Mouse (Mus musculus) liver, embryonic 14.5 days (tissue): ENCODE data around the gene Slc9b2. TPM values are rescaled to one million over a fixed set of nuclear protein-coding genes. Genes with fewer than 3 reads are reported as not detected.

Experiments used
- ATAC-seq: fragments of 200-750 bp; cut with Nextera tagmentation; 2 replicates; pipeline ENCODE4 v1.8.0; 2017; ENCODE audit warnings: moderate number of reproducible peaks, mild to moderate bottlenecking, moderate library complexity; ENCODE audit not compliant: insufficient read depth
- DNase-seq, 3 experiments: peaks; one replicate each; pipeline ENCODE4 v3.0.0-alpha.2; 2012 to 2013; ENCODE audit warnings: low read depth in 3 of 3, low spot score in 3 of 3
- H3K27ac ChIP-seq: fragments of 300-500 bp; sonication (generic); 2 replicates; pipeline ENCODE4 v1.5.1; 2014; ENCODE audit warnings: moderate library complexity, mild to moderate bottlenecking, control low read depth, inconsistent platforms
- H3K27me3 ChIP-seq: fragments of 300-500 bp; sonication (generic); 2 replicates; pipeline ENCODE4 v1.6.1; 2014; ENCODE audit warnings: mild to moderate bottlenecking, low read length, moderate library complexity; ENCODE audit not compliant: control insufficient read depth, insufficient read depth
- H3K36me3 ChIP-seq: fragments of 300-500 bp; sonication (generic); replicated peaks from 2 replicates; pipeline ENCODE4 v1.6.1; 2014; ENCODE audit warnings: low read depth; ENCODE audit not compliant: control insufficient read depth, insufficient read depth
- H3K4me1 ChIP-seq, 2 experiments: fragments of 200-500 bp in 1 of 2; fragments of 300-500 bp in 1 of 2; sonication (generic) in 1 of 2; replicated peaks; 2 replicates each; pipeline ENCODE4 v1.6.1; 2012 to 2014; ENCODE audit warnings: antibody characterized with exemption in 1 of 2, inconsistent platforms in 1 of 2, low read length in 1 of 2; ENCODE audit not compliant: control insufficient read depth in 2 of 2, insufficient read depth in 2 of 2
- H3K4me2 ChIP-seq: fragments of 300-500 bp; sonication (generic); 2 replicates; pipeline ENCODE4 v1.6.1; 2014; ENCODE audit warnings: low read depth, mild to moderate bottlenecking, control low read depth, moderate library complexity
- H3K4me3 ChIP-seq, 2 experiments: fragments of 200-500 bp in 1 of 2; fragments of 300-500 bp in 1 of 2; sonication (generic) in 1 of 2; 2 replicates each; pipeline ENCODE4 v1.5.1; 2012 to 2014; ENCODE audit warnings: low read depth in 2 of 2, low read length in 2 of 2, mild to moderate bottlenecking in 2 of 2, control low read depth in 1 of 2, inconsistent platforms in 1 of 2, moderate library complexity in 1 of 2; ENCODE audit not compliant: insufficient read depth in 1 of 2
- H3K9ac ChIP-seq: fragments of 300-500 bp; sonication (generic); replicated peaks from 2 replicates; pipeline ENCODE4 v1.6.1; 2014; ENCODE audit warnings: mild to moderate bottlenecking, control low read depth, moderate library complexity
- H3K9me3 ChIP-seq: fragments of 300-500 bp; sonication (generic); 2 replicates; pipeline ENCODE4 v1.6.1; 2016; ENCODE audit warnings: low read length, mixed read lengths; ENCODE audit not compliant: control insufficient read depth
- CTCF ChIP-seq: IDR thresholded peaks from 2 replicates; pipeline ENCODE4 v1.5.1; 2016; ENCODE audit warnings: antibody characterized with exemption, low read depth, control low read depth
- EP300 ChIP-seq: IDR thresholded peaks from 2 replicates; pipeline ENCODE4 v1.6.1; 2016; ENCODE audit warnings: antibody characterized with exemption, low read depth
- WGBS: fragments of 180-500 bp; shearing (Covaris S2); extraction: QIAGEN DNeasy Blood & Tissue Kit; methylation state at CpG from one replicate; pipeline ENCODE4 v1.1.7; 2014; ENCODE audit not compliant: insufficient replicate concordance; 5-methylcytosine and 5-hydroxymethylcytosine counted together
- polyA plus RNA-seq, 2 experiments: library from polyadenylated mRNA; depleted of rRNA in 1 of 2; stranded (reverse) in 1 of 2; unstranded in 1 of 2; fragments of >200 nt; fragmentation: Nextera tagmentation in 1 of 2; extraction: Ambion mirVana in 1 of 2; gene quantifications; 2 replicates each; pipeline versions ENCODE4 v1.2.1 to v1.2.3; 2012 to 2014

Gene Slc9b2
- polyA plus RNA-seq, 2 experiments: 0.02 to 0.22 TPM

DNA sequence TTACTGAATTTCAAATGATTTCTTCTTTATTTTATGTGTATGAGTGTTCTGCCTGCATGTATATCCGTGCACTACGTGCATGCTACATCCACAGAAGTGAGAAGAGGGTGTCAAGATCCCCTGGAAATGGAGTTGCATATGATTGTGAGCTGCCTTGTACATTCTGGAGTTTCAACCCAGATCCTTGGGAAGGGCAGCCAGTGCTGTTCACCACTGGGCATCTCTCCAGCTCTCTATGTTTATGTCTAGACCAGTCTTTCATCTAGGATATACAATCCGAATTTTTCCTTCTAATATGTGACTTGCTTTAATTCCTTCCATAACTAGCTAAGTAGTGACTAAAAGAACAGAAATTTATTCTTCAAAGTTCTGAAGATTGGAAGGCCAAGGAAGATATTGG lies 68.3 kb downstream of the Slc9b2 start:
- H3K4me1 ChIP-seq: no peaks in the 10 kb centered on the region
- 55% methylated on average over 3 of the region's 3 CpGs for WGBS
- no peak overlapping the region for H3K27ac ChIP-seq
- H3K27me3 ChIP-seq: no peaks in the 10 kb centered on the region
- no peak overlapping the region for H3K4me3 ChIP-seq
- TF ChIP-seq EP300 (no peak), CTCF (no peak)
- DNase-seq (no peak), ATAC-seq (no peak)
- no peaks in the 10 kb centered on the region for H3K9me3 ChIP-seq
- H3K4me2 ChIP-seq: no peak overlapping the region
- no peak overlapping the region for H3K9ac ChIP-seq
- no peaks in the 10 kb centered on the region for H3K36me3 ChIP-seq

DNA sequence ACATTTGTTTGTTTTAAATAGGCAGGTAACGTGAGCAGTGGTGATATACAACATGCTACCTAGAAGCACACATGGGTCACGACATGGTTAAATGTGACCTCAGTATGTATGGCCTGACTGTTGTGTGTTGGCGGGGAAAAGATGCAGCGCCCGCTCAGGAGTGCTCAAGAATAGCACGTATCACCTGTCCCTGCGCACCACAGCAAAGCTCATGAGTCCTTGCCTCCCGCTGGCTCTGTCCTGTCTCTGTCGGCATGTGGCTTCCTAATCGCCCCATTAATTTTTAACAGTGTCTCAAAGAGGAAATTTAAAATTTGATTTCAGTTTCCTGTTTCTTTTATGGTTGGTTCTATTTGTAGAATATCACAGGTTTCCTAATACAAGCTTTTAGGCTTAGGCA lies 69.9 kb downstream of the Slc9b2 start:
- TF ChIP-seq EP300 (no peak), CTCF (no peak)
- no peak for DNase-seq
- H3K4me2 ChIP-seq: no peak overlapping the region
- H3K27ac ChIP-seq: no peak overlapping the region
- no peaks in the 10 kb centered on the region for H3K9me3 ChIP-seq
- H3K36me3 ChIP-seq: no peaks in the 10 kb centered on the region
- no peaks in the 10 kb centered on the region for H3K4me1 ChIP-seq
- no peaks in the 10 kb centered on the region for H3K27me3 ChIP-seq
- WGBS: 66% methylated on average over 10 of the region's 10 CpGs
- H3K9ac ChIP-seq: no peak overlapping the region
- no peak for ATAC-seq
- no peak overlapping the region for H3K4me3 ChIP-seq

- ATAC-seq (no peak), DNase-seq (no peak)
- H3K9ac ChIP-seq: no peak overlapping the region
- 65% methylated on average over 4 of the region's 4 CpGs for WGBS
- H3K4me1 ChIP-seq: no peaks in the 10 kb centered on the region
- no peak overlapping the region for H3K4me2 ChIP-seq
- no peak overlapping the region for H3K4me3 ChIP-seq
- no peak for TF ChIP-seq CTCF
- H3K9me3 ChIP-seq: no peaks in the 10 kb centered on the region
- H3K27ac ChIP-seq: no peak overlapping the region
- no peaks in the 10 kb centered on the region for H3K36me3 ChIP-seq
- H3K27me3 ChIP-seq: no peaks in the 10 kb centered on the region
Observed at GRCm38 (mm10) chr3:135379868-135380267, 72.4 kb downstream of the Slc9b2 start.

DNA sequence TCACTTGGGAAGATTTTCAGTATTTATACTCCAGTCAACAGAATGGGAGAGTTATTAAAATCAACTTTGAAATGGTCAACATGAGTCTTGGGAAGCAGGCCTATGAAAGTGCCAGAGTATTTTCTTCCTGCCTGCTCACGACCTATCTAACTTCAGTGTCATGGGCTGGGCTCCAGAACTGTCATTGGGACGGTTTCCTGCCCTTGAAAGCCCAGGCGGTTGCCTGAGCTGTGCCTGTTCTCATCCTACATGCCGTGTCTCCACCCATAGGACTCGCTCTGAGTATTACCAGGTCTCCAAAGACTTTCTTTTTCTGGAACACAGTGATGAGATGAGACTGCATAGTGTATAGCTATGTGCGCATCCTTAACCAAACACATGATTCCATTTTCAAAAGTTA lies 85.7 kb downstream of the Slc9b2 start:
- no peak for ATAC-seq
- TF ChIP-seq CTCF (no peak), EP300 (no peak)

More for the DNA sequence above, 85.7 kb downstream of the Slc9b2 start:
- Histone ChIP-seq H3K27ac (no peak overlapping the region), H3K4me2 (no peak overlapping the region), H3K36me3 (no peaks in the 10 kb centered on the region), H3K27me3 (no peaks in the 10 kb centered on the region), H3K9me3 (no peaks in the 10 kb centered on the region), H3K9ac (no peak overlapping the region), H3K4me3 (no peak overlapping the region), H3K4me1 (peaks cover 0 to 2% of the 10 kb centered on the region in 2 experiments; a peak in 1 of 4 replicates)
- DNase-seq: no peak
- 51% methylated on average over 6 of the region's 6 CpGs for WGBS

Other genes with a start within 250 kb of the Slc9b2 start
- 9.2 and 24.2 TPM in 2 replicates for gene Cenpe, start 95.2 kb upstream of the Slc9b2 start, polyA plus RNA-seq (2012; rRNA removed)
- gene Cenpe, start 95.2 kb upstream of the Slc9b2 start, polyA plus RNA-seq (2014; fragmentation: Nextera tagmentation; extraction: Ambion mirVana): 22.0 and 22.9 TPM in 2 replicates
- 0.14 and 0.26 TPM in 2 replicates for gene Bdh2, start 26.5 kb upstream of the Slc9b2 start, polyA plus RNA-seq (2012; rRNA removed)
- 0.41 and 0.61 TPM in 2 replicates for gene Bdh2, start 26.5 kb upstream of the Slc9b2 start, polyA plus RNA-seq (2014; fragmentation: Nextera tagmentation; extraction: Ambion mirVana)
- 0.03 TPM in 2 replicates for gene Slc9b1, start 40.3 kb downstream of the Slc9b2 start, polyA plus RNA-seq (2012; rRNA removed)
- not detected in 2 replicates for gene Slc9b1, start 40.3 kb downstream of the Slc9b2 start, polyA plus RNA-seq (2014; fragmentation: Nextera tagmentation; extraction: Ambion mirVana)
- 10.3 and 16.5 TPM in 2 replicates for gene Cisd2, start 116.2 kb downstream of the Slc9b2 start, polyA plus RNA-seq (2012; rRNA removed)
- gene Cisd2, start 116.2 kb downstream of the Slc9b2 start, polyA plus RNA-seq (2014; fragmentation: Nextera tagmentation; extraction: Ambion mirVana): 22.3 and 23.8 TPM in 2 replicates
- gene Ube2d3, start 130.4 kb downstream of the Slc9b2 start, polyA plus RNA-seq (2012; rRNA removed): 104 and 112 TPM in 2 replicates
- 246 and 266 TPM in 2 replicates for gene Ube2d3, start 130.4 kb downstream of the Slc9b2 start, polyA plus RNA-seq (2014; fragmentation: Nextera tagmentation; extraction: Ambion mirVana)
- gene Manba, start 177.9 kb downstream of the Slc9b2 start, polyA plus RNA-seq (2012; rRNA removed): 1.5 and 2.2 TPM in 2 replicates
- gene Manba, start 177.9 kb downstream of the Slc9b2 start, polyA plus RNA-seq (2014; fragmentation: Nextera tagmentation; extraction: Ambion mirVana): 4.9 and 5.7 TPM in 2 replicates